ENCODE assay signal across 9 mouse cellular contexts in the genomic region with DNA sequence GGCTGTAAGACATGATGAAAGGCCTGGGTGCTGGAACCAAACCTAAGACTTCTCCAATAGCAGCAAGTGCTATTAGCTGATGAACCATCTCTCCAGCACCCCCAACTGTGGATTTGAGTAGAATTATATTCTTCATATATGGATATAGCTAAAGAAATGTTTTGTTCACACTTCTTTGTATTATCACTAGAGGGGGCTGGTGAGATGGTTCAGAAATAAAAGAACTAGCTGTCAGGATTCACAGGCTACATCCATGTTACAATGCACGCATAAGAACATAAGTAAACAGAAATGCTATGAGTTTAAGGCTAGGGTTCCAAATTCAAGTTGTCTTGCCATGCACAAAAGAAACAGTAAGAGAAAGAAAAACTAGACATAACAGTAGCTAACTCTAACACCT. TPM values are rescaled to one million over a fixed set of nuclear protein-coding genes. Genes with fewer than 3 reads are reported as not detected.
DNase-seq lines count a peak whose midpoint lies in the region; ATAC-seq lines count a peak whose summit lies in the region.
"Had no signal": no experiment of that assay in that cellular context is flagged by ENCODE, and none has a peak within 500 bp of the region (broad histone marks: within the 10 kb centered on the region; RNA-seq: fewer than 3 reads in every experiment).

No protein-coding gene starts in this region.

- no peak overlapping the region for H3K4me2 ChIP-seq in kidney, embryonic 15.5 days
- H3K4me2 ChIP-seq: lung, embryonic 15.5 days had no signal

- WGBS in kidney, embryonic 15.5 days: 87% methylated on average over 1 of the region's 1 CpGs

- no peak for ATAC-seq in kidney, embryonic 15.5 days (replicated peaks; ENCODE audit: low FRiP score)
- ATAC-seq in CD4-positive, CD25-positive, alpha-beta regulatory T cell, adult 4 months: peak; percentile 41
- peak; percentile 70 for ATAC-seq in erythroblast, adult 5-6 weeks (replicated peaks; ENCODE audit: low FRiP score, poor library complexity, severe bottlenecking)

- H3K9ac ChIP-seq in kidney, embryonic 15.5 days: no peak overlapping the region
- H3K9ac ChIP-seq: lung, embryonic 15.5 days had no signal

- no peak overlapping the region for H3K4me3 ChIP-seq in kidney, embryonic 15.5 days (replicated peaks)
- H3K4me3 ChIP-seq: lung, embryonic 15.5 days had no signal

- H3K36me3 ChIP-seq in kidney, embryonic 15.5 days: peaks cover 99% of the 10 kb centered on the region

- no peaks in the 10 kb centered on the region for H3K4me1 ChIP-seq in kidney, embryonic 15.5 days
- H3K4me1 ChIP-seq: lung, embryonic 15.5 days had no signal

- H3K27me3 ChIP-seq in kidney, embryonic 15.5 days: no peaks in the 10 kb centered on the region
- H3K27me3 ChIP-seq: lung, embryonic 15.5 days had no signal

- DNase-seq in kidney, adult 9 months: peak; percentile 29
- peak; percentile 17 for DNase-seq in A20 (ENCODE audit: low read depth, low spot score)
- no peak for DNase-seq in adrenal gland, adult 2 months
- no peak for DNase-seq in adrenal gland, postnatal 10 days
- DNase-seq: heart, postnatal 4 days had no signal

- no peak overlapping the region for H3K27ac ChIP-seq in kidney, embryonic 15.5 days
- H3K27ac ChIP-seq: lung, embryonic 15.5 days had no signal

- no peaks in the 10 kb centered on the region for H3K9me3 ChIP-seq in kidney, embryonic 15.5 days (replicated peaks)
- H3K9me3 ChIP-seq: lung, embryonic 15.5 days had no signal

RNA-seq across cellular contexts. Expression of gene Ubap2, which starts 49.5 kb away (rescaled TPM):
- 66.8 and 68.5 TPM in 2 replicates for polyA plus RNA-seq in kidney, embryonic 15.5 days (2015; fragmentation: Nextera tagmentation; extraction: Ambion mirVana)
- 10 to 100 TPM; 16.0 to 19.6 TPM for polyA plus RNA-seq in CD4-positive, CD25-positive, alpha-beta regulatory T cell, adult 4 months (2017; shearing (Covaris generic))
- 23.2 and 26.1 TPM in 2 replicates for total RNA-seq in erythroblast, adult 5-6 weeks (2015; ENCODE audit: low replicate concordance)
- 14.7 and 46.3 TPM in 2 replicates for total RNA-seq in erythroblast, adult 5-6 weeks (2017; ENCODE audit: low replicate concordance)
- 10 to 100 TPM; 34.4 to 42.4 TPM for total RNA-seq in adrenal gland, adult 2 months (2021)
- polyA plus RNA-seq in adrenal gland, adult 2 months (2012; rRNA removed): 206 and 245 TPM in 2 replicates
- total RNA-seq in adrenal gland, postnatal 10 days (2021): 10 to 100 TPM; 39.0 to 46.7 TPM

Comparison
In these comparisons a context has a peak if more than half of its experiments do, and no peak if none do; other contexts are left out.
1. DNase-seq: peak in kidney, adult 9 months (single experiment) and A20 (single experiment); none in adrenal gland, adult 2 months (single experiment) and adrenal gland, postnatal 10 days (single experiment).